Mouse (Mus musculus) lung, adult 2 months (tissue): ENCODE results near the gene Afap1l2. TPM values are rescaled to one million over a fixed set of nuclear protein-coding genes. Genes with fewer than 3 reads are reported as not detected.

ENCODE experiments used
- DNase-seq: peaks from one replicate; pipeline ENCODE4 v3.0.0; 2022
- H3K4me1 ChIP-seq: fragments of 200-500 bp; 2 replicates; pipeline ENCODE4 v1.6.1; 2011; ENCODE audit warnings: low read length; ENCODE audit not compliant: control insufficient read depth, insufficient read depth
- H3K4me3 ChIP-seq: fragments of 200-500 bp; replicated peaks from 2 replicates; pipeline ENCODE3; 2011; ENCODE audit warnings: low read depth, mild to moderate bottlenecking, control low read depth, low read length; ENCODE audit errors: extremely low read depth
- CTCF ChIP-seq: fragments of 200-500 bp; IDR thresholded peaks from 2 replicates; pipeline ENCODE4 v1.5.1; 2011; ENCODE audit warnings: mild to moderate bottlenecking, low read length, control low read depth; ENCODE audit not compliant: insufficient read depth
- POLR2A ChIP-seq: fragments of 200-500 bp; IDR thresholded peaks from 2 replicates; pipeline ENCODE4 v1.6.1; 2011; ENCODE audit warnings: low read depth, mild to moderate bottlenecking, control low read depth, low read length, borderline replicate concordance; ENCODE audit errors: extremely low read depth
- WGBS: fragments of 180-500 bp; shearing (Covaris S2); methylation state at CpG from one replicate; pipeline ENCODE4 v1.1.7; 2018; 5-methylcytosine and 5-hydroxymethylcytosine counted together
- polyA plus RNA-seq: library from polyadenylated mRNA; depleted of rRNA; stranded (reverse); fragments of >200 nt; gene quantifications from 2 replicates; pipeline ENCODE4 v1.2.3, GENCODE M21; 2012; rRNA removed

The Afap1l2 gene
- 7.0 and 10.0 TPM in 2 replicates for polyA plus RNA-seq

DNA sequence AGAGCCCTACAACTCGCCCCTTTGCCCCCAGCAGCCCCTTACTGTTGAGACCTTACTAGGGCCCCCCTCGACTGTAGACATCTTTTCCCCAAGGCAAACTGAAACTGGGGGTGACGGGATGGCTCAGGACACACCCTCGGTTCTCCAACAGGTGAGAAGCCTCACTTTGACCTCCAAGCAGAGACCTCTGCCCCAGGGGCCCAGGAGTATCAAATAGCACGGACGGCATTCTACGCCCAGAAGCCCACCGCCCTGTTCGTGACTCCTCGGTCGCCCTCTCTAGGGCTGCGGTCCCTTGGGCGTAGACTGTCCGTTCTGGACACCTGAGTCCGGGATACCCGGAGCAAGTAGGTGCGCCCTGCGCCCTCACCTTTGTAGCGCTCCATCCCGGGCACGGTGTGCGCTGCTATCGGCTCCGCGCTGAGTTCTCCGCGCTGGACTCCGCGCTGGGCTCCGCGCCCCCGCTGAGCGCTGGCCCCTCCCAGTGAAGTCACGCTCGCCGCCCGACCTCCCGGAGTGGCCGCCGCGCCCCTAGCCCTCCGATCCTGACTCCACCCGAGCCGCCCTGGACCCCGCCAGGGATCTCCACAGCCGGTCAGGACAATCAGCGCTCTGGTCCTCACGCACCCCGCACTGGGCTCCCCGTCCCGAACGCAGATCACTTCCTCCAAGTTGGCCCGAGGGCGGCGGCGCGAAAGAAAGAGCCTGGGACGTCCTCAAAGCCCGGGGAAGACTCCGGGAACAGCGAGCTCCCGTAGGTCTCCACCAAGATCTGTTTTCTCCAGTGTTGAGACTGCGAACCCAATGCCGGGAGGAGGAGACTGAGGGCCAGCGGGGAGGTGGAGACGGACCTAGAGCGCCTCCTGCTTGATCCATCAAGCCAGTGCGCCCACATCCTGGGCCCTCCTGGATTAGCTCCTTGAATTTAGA, at the start of gene Afap1l2:
Gene Afap1l2, minus strand, starts transcription at position 448 of the 930 bp plus-strand sequence.
- 3% methylated on average over 68 of the region's 68 CpGs for WGBS
- peaks cover 3% of the 10 kb centered on the region for H3K4me1 ChIP-seq
- DNase-seq = peak; percentile 64
- TF ChIP-seq POLR2A = no peak; the same call in 1 of the 2 replicates
- peak; percentile 68 for TF ChIP-seq CTCF
- peak within 1 kb of the TSS; percentile 81 for H3K4me3 ChIP-seq

DNA sequence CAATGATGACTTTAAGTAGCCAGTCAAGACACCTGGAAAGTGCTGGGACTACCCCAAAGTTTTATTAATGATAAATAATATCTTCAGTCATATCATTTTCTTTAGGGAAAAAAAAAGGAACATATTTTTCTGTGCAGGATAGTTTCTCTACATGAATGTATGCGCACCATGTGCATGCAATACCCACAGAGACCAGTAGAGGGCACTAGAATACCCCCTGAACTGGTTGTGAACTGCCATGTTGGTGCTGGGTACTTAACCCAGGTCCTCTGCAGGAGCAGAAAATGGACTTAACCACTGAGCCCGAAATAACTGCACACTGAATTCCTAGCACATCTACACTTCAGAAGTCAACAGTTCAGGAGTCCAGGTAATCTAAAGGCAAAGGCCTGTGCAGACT, 49.5 kb upstream of the Afap1l2 start:
- DNase-seq = no peak
- Histone ChIP-seq H3K4me1 (peaks cover 4% of the 10 kb centered on the region; the same call in 1 of the 2 replicates), H3K4me3 (no peak overlapping the region)
- 99% methylated on average over 2 of the region's 2 CpGs for WGBS
- no peak for TF ChIP-seq POLR2A
- peak; percentile 21; the same call in 1 of the 2 replicates for TF ChIP-seq CTCF

DNA sequence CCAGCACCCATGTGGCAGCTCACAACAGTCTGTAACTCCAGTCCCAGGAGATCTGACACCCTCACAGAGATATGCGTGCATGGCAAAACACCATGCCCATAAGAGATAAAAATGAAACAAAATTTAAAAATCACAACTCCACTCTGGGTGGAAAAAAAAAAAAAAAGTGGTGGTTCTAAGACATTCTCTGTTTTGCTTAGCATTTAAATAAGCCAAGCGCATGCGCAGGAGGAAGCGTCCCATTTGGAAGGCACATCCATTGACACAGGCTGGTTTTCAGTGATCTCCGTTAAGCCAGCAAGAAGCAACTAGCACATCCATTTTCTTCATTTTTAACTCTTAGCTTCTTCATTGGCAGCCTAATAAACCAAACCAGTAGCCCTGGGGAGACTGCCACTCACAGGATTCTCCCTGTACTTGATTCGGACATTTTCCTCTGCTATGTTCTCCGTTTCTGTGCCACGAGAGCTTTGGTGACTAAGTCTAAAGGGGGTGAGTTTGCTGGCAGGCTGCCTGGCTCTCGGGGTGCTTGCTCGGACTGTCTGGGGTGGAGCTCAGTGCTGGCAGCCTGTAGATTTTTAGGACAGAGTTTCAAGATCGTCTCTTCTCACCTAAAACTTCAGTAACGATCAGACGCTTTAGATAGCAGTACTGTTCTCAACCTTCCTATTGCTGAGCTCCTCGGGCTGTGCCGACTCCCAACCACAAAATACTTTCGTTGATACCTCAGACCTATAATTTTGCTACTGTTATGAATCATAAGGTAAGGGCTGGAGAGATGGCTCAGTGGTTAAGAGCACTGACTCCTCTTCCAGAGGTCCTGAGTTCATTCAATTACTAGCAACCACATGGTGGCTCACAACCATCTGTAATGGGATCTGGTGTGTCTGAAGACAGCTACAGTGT, 47.4 kb upstream of the Afap1l2 start:
- DNase-seq = no peak
- WGBS = 66% methylated on average over 16 of the region's 16 CpGs
- Histone ChIP-seq H3K4me3 (no peak overlapping the region), H3K4me1 (peaks cover 4% of the 10 kb centered on the region; the same call in 1 of the 2 replicates)
- TF ChIP-seq POLR2A = no peak
- TF ChIP-seq CTCF = no peak

DNA sequence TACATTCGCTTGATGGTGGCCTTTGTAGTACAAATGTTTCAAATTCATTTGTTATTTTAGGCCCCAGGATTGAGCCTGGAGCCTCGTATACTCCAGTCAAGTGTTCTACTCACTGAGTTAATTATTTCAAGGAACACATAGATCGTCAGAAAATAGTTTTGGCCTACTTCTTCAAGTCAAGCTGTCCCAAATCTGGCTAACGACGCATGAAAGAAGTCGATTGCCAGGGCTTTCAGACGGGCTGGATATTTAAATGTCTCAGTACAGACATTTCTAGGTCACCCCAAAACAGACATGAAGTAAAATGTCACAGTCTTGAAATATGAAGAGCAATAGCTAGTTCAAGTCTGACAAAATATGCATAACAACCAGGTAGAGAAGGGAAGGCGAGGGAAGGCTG, 44.9 kb upstream of the Afap1l2 start:
- 65% methylated on average over 8 of the region's 8 CpGs for WGBS
- no peak overlapping the region for H3K4me3 ChIP-seq
- no peak for DNase-seq
- TF ChIP-seq CTCF (no peak), POLR2A (no peak)
- H3K4me1 ChIP-seq = peaks cover 4% of the 10 kb centered on the region; the same call in 1 of the 2 replicates

DNA sequence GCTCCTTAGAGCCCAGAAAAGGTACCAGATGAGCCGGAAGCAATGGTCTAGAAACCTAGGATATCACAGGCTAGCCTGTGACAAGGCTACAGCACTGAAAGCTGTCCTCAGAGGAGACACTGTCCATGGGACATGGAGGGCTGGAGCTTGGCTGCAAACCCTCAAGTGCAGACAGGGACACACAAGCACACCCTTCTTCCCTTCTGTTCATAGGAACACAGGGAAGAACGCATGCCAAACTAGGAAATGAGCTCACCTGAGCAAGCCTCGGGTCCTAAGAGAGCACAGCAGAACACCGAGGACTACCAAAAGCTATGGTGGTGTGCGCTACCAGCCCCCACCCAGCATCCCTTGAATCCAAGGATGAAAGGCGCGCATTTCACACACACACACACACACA, 44.0 kb upstream of the Afap1l2 start:
- Histone ChIP-seq H3K4me1 (peaks cover 4% of the 10 kb centered on the region; the same call in 1 of the 2 replicates), H3K4me3 (no peak overlapping the region)
- no peak for DNase-seq
- TF ChIP-seq POLR2A (no peak), CTCF (no peak)
- 85% methylated on average over 7 of the region's 7 CpGs for WGBS

DNA sequence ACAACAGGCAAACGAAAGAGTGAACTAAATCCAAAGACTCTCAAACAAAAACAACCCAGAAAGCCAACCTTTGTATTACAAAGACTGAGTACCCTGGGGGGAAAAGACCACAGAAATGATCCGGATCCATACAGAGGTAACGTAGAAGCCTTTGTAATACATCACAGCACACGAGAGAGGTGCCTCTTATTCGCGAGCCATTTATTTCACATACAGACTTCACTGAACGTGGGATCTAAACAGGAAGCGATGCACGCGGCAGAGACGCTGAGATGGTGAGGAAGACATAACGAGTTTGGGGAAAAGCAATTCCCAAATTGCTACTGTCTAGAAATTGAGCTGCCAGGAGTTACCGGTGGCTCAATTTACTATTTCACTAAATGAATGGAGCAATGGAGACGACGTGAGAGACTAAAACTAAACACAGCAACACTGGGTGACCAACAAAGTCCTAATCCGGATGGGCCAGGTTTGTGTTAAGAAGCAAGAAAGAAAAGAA, 41.6 kb upstream of the Afap1l2 start:
- Histone ChIP-seq H3K4me1 (peaks cover 4% of the 10 kb centered on the region; the same call in 1 of the 2 replicates), H3K4me3 (no peak overlapping the region)
- WGBS = 75% methylated on average over 16 of the region's 16 CpGs
- no peak for TF ChIP-seq POLR2A
- TF ChIP-seq CTCF = no peak
- DNase-seq = no peak

DNA sequence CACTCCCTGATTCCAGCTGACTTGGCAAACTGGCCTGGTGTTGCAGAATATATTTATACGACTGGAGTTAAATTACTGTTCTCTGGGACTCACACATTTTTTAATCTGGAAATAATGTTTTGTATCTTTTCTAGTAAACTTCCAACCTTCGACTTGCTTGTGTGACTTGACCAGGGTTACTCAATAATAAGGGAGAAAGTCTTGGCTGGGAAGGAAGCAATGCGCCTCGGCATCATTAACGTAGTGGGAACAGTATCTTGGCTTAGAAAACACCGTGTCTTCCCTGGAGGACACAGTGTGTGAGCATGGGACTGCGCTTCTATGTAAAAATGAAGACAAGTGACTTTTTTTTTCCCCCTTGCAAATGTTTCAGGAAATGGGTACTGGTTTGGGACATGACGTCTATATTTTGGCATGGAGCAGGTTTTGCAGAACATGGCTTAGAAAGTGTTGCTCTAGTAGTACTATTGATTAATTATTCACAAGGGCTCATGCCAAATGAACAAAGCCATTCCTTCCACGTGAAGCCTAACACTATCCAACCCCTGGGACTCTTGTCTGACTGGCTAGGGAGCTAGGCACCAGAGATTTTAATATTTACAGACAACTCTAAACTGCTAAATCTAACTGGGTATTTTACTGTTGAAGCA, 39.8 kb upstream of the Afap1l2 start:
- TF ChIP-seq POLR2A = no peak
- whole genome bisulfite sequencing = 73% methylated on average over 9 of the region's 9 CpGs
- DNase-seq = no peak
- Histone ChIP-seq H3K4me3 (no peak overlapping the region), H3K4me1 (no peaks in the 10 kb centered on the region)

DNA sequence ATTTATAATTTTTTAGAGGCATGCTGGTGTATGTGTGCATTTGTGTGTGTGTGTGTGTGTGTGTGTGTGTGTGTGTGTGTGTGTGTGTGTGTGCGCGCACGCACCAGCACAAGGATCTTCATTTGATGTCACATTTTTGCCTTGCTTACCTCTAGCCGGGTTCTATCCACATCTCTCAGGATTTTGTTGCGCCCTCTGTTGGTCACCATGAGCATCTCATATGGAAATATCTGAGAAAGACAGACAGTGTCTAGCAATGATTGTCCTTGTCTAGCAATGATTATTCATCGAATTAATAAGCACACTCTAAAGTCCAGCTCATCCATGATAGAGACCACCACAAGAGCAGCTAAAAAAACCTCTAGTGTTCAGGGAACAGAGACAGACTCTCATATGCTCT, 31.2 kb upstream of the Afap1l2 start:
- 64% methylated on average over 6 of the region's 6 CpGs for WGBS
- Histone ChIP-seq H3K4me3 (no peak overlapping the region), H3K4me1 (no peaks in the 10 kb centered on the region)
- TF ChIP-seq CTCF = 0 out of 2 replicates have a peak, but pooled peaks have one; percentile 30
- TF ChIP-seq POLR2A = no peak
- DNase-seq = no peak
